ENCODE assay signal across 8 mouse cellular contexts in genomic region chrX:42360173-42360931, GRCm38 (mm10).
DNase-seq lines count a peak whose midpoint lies in the region; ATAC-seq lines count a peak whose summit lies in the region.

No protein-coding gene starts in this region.

- peak; percentile 6 for DNase-seq in adrenal gland, adult 2 months
- no peak for DNase-seq in adrenal gland, adult 8-10 months
- DNase-seq in R1 (ENCODE audit: low read depth, low spot score), result peak; percentile 33
- peak; percentile 67 for DNase-seq in forebrain, embryonic 14.5 days (ENCODE audit: low spot score)
- DNase-seq in lung, postnatal 10 days, result peak; percentile 36
- DNase-seq in left cerebral cortex, adult 11 months (ENCODE audit: low spot score), result no peak

- peak overlapping the region; percentile 86 for H3K27ac ChIP-seq in forebrain, embryonic 14.5 days (ENCODE audit: low read depth, low read length)
- H3K27ac ChIP-seq in intestine, embryonic 15.5 days, result no peak overlapping the region
- no peak overlapping the region for H3K27ac ChIP-seq in stomach, embryonic 15.5 days

- peak overlapping the region; percentile 45 for H3K4me2 ChIP-seq in forebrain, embryonic 14.5 days (ENCODE audit: low read length)
- H3K4me2 ChIP-seq in intestine, embryonic 15.5 days (replicated peaks), result peak overlapping the region; percentile 43
- H3K4me2 ChIP-seq in stomach, embryonic 15.5 days, result peak overlapping the region; percentile 40

- H3K4me3 ChIP-seq in forebrain, embryonic 14.5 days (ENCODE audit: low read depth, low read length), result no peak overlapping the region
- H3K4me3 ChIP-seq in intestine, embryonic 15.5 days (replicated peaks), result peak overlapping the region; percentile 10; the same call in 1 of the 2 replicates
- peak overlapping the region; percentile 13; the same call in 1 of the 2 replicates for H3K4me3 ChIP-seq in stomach, embryonic 15.5 days (replicated peaks)

- 27% methylated on average over 15 of the region's 15 CpGs for WGBS in forebrain, embryonic 14.5 days
- WGBS in intestine, embryonic 15.5 days, result 28% methylated on average over 15 of the region's 15 CpGs
- WGBS in stomach, embryonic 15.5 days, result 24% methylated on average over 15 of the region's 15 CpGs

- ATAC-seq in forebrain, embryonic 14.5 days, result no peak
- peak; percentile 58; the same call in 1 of the 2 replicates for ATAC-seq in intestine, embryonic 15.5 days
- no peak for ATAC-seq in stomach, embryonic 15.5 days (ENCODE audit: insufficient read depth, low FRiP score, low read depth)

- H3K36me3 ChIP-seq in forebrain, embryonic 14.5 days (ENCODE audit: control insufficient read depth, insufficient read depth, low read length), result no peaks in the 10 kb centered on the region
- H3K36me3 ChIP-seq in intestine, embryonic 15.5 days, result no peaks in the 10 kb centered on the region
- H3K36me3 ChIP-seq in stomach, embryonic 15.5 days, result no peaks in the 10 kb centered on the region

- no peaks in the 10 kb centered on the region for H3K27me3 ChIP-seq in forebrain, embryonic 14.5 days (replicated peaks; ENCODE audit: control insufficient read depth, insufficient read depth, low read length)
- H3K27me3 ChIP-seq in intestine, embryonic 15.5 days (replicated peaks), result no peaks in the 10 kb centered on the region
- H3K27me3 ChIP-seq in stomach, embryonic 15.5 days (replicated peaks), result no peaks in the 10 kb centered on the region

- peak overlapping the region; percentile 25; the same call in 1 of the 2 replicates for H3K9ac ChIP-seq in forebrain, embryonic 14.5 days (ENCODE audit: low read length)
- no peak overlapping the region for H3K9ac ChIP-seq in intestine, embryonic 15.5 days
- H3K9ac ChIP-seq in stomach, embryonic 15.5 days, result no peak overlapping the region

- no peaks in the 10 kb centered on the region; the same call in 1 of the 2 replicates for H3K4me1 ChIP-seq in forebrain, embryonic 14.5 days (ENCODE audit: control insufficient read depth, insufficient read depth, low read length)
- H3K4me1 ChIP-seq in intestine, embryonic 15.5 days (replicated peaks), result no peaks in the 10 kb centered on the region
- H3K4me1 ChIP-seq in stomach, embryonic 15.5 days, result no peaks in the 10 kb centered on the region

- H3K9me3 ChIP-seq in forebrain, embryonic 14.5 days (replicated peaks; ENCODE audit: control insufficient read depth, low read length), result no peaks in the 10 kb centered on the region
- no peaks in the 10 kb centered on the region for H3K9me3 ChIP-seq in intestine, embryonic 15.5 days
- H3K9me3 ChIP-seq in stomach, embryonic 15.5 days, result no peaks in the 10 kb centered on the region

Comparison
In these comparisons a context has a peak if more than half of its experiments do, and no peak if none do; other contexts are left out.
1. DNase-seq: peak in adrenal gland, adult 2 months (single experiment), R1 (single experiment), forebrain, embryonic 14.5 days (single experiment) and lung, postnatal 10 days (single experiment); none in adrenal gland, adult 8-10 months (single experiment) and left cerebral cortex, adult 11 months (single experiment).
2. Peak in every context shown above with its lines, with median percentiles within 50 percentile points of each other: H3K4me2 ChIP-seq.